Mouse (Mus musculus): Measurements from ENCODE around the gene Icos.

DNA sequence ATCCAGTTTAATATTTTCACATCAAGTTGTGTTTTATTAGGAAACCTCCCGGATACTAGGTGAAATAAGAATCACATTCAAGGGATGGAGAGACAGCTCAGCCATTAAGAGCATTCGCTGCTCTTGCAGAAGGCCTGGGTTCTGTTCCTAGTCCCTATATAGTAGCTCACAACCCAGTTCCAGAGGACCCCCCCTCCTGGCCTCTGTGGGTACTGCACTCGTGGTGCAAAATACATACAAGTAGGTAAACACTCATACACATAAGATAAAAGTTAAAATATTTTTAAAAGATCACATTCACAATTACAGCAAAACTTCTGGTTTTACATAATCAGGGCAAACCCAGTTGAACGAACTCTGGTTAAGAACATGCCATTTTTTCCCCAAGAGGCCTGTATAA, 15.6 kb upstream of the Icos start:
- TF ChIP-seq CTCF (IDR thresholded peaks at IDR 0.05; ENCODE audit: insufficient read depth, low read depth, low read length) (no peak), POLR2A (IDR thresholded peaks at IDR 0.05; ENCODE audit: insufficient read depth, low read depth, low read length) (no peak)

Measured in olfactory bulb, adult 2 months (tissue).